In genomic region chr1:191313158-191313557, GRCm38 (mm10) we compare ENCODE assay signal across 8 mouse cellular contexts. TPM values are rescaled to one million over a fixed set of nuclear protein-coding genes. Genes with fewer than 3 reads are reported as not detected.
DNase-seq lines count a peak whose midpoint lies in the region; ATAC-seq lines count a peak whose summit lies in the region.

No protein-coding gene starts in this region.

- peak overlapping the region; percentile 44; the same call in 1 of the 2 replicates for H3K4me3 ChIP-seq in neural tube, embryonic 11.5 days (ENCODE audit: low read depth, low read length)
- H3K4me3 ChIP-seq in liver, embryonic 11.5 days (ENCODE audit: low read depth, low read length), result peak overlapping the region; percentile 67
- H3K4me3 ChIP-seq in stomach, embryonic 14.5 days (ENCODE audit: low read depth, low read length), result peak overlapping the region; percentile 46; the same call in 1 of the 2 replicates

- H3K4me2 ChIP-seq in neural tube, embryonic 11.5 days (ENCODE audit: low read depth), result peak overlapping the region; percentile 43
- H3K4me2 ChIP-seq in liver, embryonic 11.5 days, result peak overlapping the region; percentile 70
- H3K4me2 ChIP-seq in stomach, embryonic 14.5 days (replicated peaks; ENCODE audit: low read depth, low read length), result peak overlapping the region; percentile 45

- no peaks in the 10 kb centered on the region for H3K9me3 ChIP-seq in neural tube, embryonic 11.5 days (ENCODE audit: control insufficient read depth, low read length)
- no peaks in the 10 kb centered on the region for H3K9me3 ChIP-seq in liver, embryonic 11.5 days (ENCODE audit: control insufficient read depth, low read length)
- H3K9me3 ChIP-seq in stomach, embryonic 14.5 days (ENCODE audit: control insufficient read depth, low read depth, low read length), result no peaks in the 10 kb centered on the region

- H3K9ac ChIP-seq in neural tube, embryonic 11.5 days (ENCODE audit: low read length), result no peak overlapping the region
- no peak overlapping the region; the same call in 1 of the 2 replicates for H3K9ac ChIP-seq in liver, embryonic 11.5 days (ENCODE audit: low read depth, low read length)
- no peak overlapping the region for H3K9ac ChIP-seq in stomach, embryonic 14.5 days (replicated peaks; ENCODE audit: low read depth, low read length)

- H3K27ac ChIP-seq in neural tube, embryonic 11.5 days (ENCODE audit: low read depth, low read length), result no peak overlapping the region
- H3K27ac ChIP-seq in liver, embryonic 11.5 days (ENCODE audit: low read depth, low read length), result no peak overlapping the region
- H3K27ac ChIP-seq in stomach, embryonic 14.5 days (ENCODE audit: low read length), result no peak overlapping the region

- DNase-seq in cerebellum, adult 9-11 months, result peak; percentile 42
- DNase-seq in cerebellum, postnatal 14 days, result no peak
- DNase-seq in neural tube, embryonic 11.5 days (ENCODE audit: low spot score), result no peak
- no peak for DNase-seq in neural tube, embryonic 10.5 days (ENCODE audit: extremely low spot score, low spot score)
- no peak for DNase-seq in liver, embryonic 11.5 days (ENCODE audit: low spot score)
- no peak for DNase-seq in right cerebral cortex, postnatal 14 days
- DNase-seq in adrenal gland, adult 8-10 months, result no peak

- peaks cover 4% of the 10 kb centered on the region; the same call in 1 of the 2 replicates for H3K4me1 ChIP-seq in neural tube, embryonic 11.5 days (ENCODE audit: control insufficient read depth, insufficient read depth, low read length)
- H3K4me1 ChIP-seq in liver, embryonic 11.5 days (replicated peaks; ENCODE audit: control insufficient read depth, insufficient read depth, low read length), result peaks cover 5% of the 10 kb centered on the region
- H3K4me1 ChIP-seq in stomach, embryonic 14.5 days (ENCODE audit: control insufficient read depth, insufficient read depth, low read length), result peaks cover 7% of the 10 kb centered on the region; the same call in 1 of the 2 replicates

- ATAC-seq in neural tube, embryonic 11.5 days (ENCODE audit: insufficient read depth, low FRiP score, low TSS enrichment), result no peak
- no peak for ATAC-seq in liver, embryonic 11.5 days (replicated peaks; ENCODE audit: low FRiP score)
- no peak for ATAC-seq in stomach, embryonic 14.5 days (ENCODE audit: insufficient number of reproducible peaks, insufficient read depth, low FRiP score, low read depth)

- H3K27me3 ChIP-seq in neural tube, embryonic 11.5 days (ENCODE audit: control insufficient read depth, insufficient read depth, low read length), result no peaks in the 10 kb centered on the region
- no peaks in the 10 kb centered on the region for H3K27me3 ChIP-seq in liver, embryonic 11.5 days (replicated peaks; ENCODE audit: control insufficient read depth, insufficient read depth, low read length)
- no peaks in the 10 kb centered on the region for H3K27me3 ChIP-seq in stomach, embryonic 14.5 days (ENCODE audit: control insufficient read depth, insufficient read depth, low read length)

- WGBS in neural tube, embryonic 11.5 days, result 71% methylated on average over 6 of the region's 6 CpGs
- WGBS in liver, embryonic 11.5 days, result 75% methylated on average over 6 of the region's 6 CpGs
- 65% methylated on average over 6 of the region's 6 CpGs for WGBS in stomach, embryonic 14.5 days

- no peaks in the 10 kb centered on the region for H3K36me3 ChIP-seq in neural tube, embryonic 11.5 days (ENCODE audit: control insufficient read depth, insufficient read depth, low read length)
- no peaks in the 10 kb centered on the region for H3K36me3 ChIP-seq in liver, embryonic 11.5 days (ENCODE audit: control insufficient read depth, insufficient read depth, low read length)
- no peaks in the 10 kb centered on the region for H3K36me3 ChIP-seq in stomach, embryonic 14.5 days (ENCODE audit: control insufficient read depth, insufficient read depth, low read length)

RNA-seq across cellular contexts. Expression of gene Nenf, which starts 4.8 kb away (rescaled TPM):
- 72.4 and 77.5 TPM in 2 replicates for polyA plus RNA-seq in neural tube, embryonic 11.5 days (2014; fragmentation: Nextera tagmentation; extraction: Ambion mirVana)
- polyA plus RNA-seq in liver, embryonic 11.5 days (2014; fragmentation: Nextera tagmentation; extraction: Ambion mirVana), result 53.6 and 56.4 TPM in 2 replicates
- polyA plus RNA-seq in stomach, embryonic 14.5 days (2014; fragmentation: Nextera tagmentation; extraction: Ambion mirVana), result 140 and 154 TPM in 2 replicates
- total RNA-seq in adrenal gland, adult 8-10 months (2022), result 100 to 1,000 TPM in 2 of 4 experiments, 10 to 100 TPM in 2; 82.9 to 112 (median 103) TPM

RNA-seq across cellular contexts. Expression of gene Tmem206, which starts 12.6 kb away (rescaled TPM):
- polyA plus RNA-seq in neural tube, embryonic 11.5 days (2014; fragmentation: Nextera tagmentation; extraction: Ambion mirVana), result 32.3 and 38.5 TPM in 2 replicates
- polyA plus RNA-seq in liver, embryonic 11.5 days (2014; fragmentation: Nextera tagmentation; extraction: Ambion mirVana), result 15.4 and 18.8 TPM in 2 replicates
- 22.0 and 22.1 TPM in 2 replicates for polyA plus RNA-seq in stomach, embryonic 14.5 days (2014; fragmentation: Nextera tagmentation; extraction: Ambion mirVana)
- total RNA-seq in adrenal gland, adult 8-10 months (2022), result 1 to 10 TPM; 6.0 to 9.2 (median 8.4) TPM
